Mouse (Mus musculus): Measurements from ENCODE around the gene Gm20852. TPM values are rescaled to one million over a fixed set of nuclear protein-coding genes. Genes with fewer than 3 reads are reported as not detected.
"Not testable (repeated sequence)": the region's sequence is repeated elsewhere in the genome, so short reads cannot be mapped to it uniquely, and the experiment has no call there.

Gm20852 gene
- polyA plus RNA-seq (2012; ENCODE audit: insufficient read depth, insufficient read length, missing spikeins) = not detected in 2 replicates

DNA sequence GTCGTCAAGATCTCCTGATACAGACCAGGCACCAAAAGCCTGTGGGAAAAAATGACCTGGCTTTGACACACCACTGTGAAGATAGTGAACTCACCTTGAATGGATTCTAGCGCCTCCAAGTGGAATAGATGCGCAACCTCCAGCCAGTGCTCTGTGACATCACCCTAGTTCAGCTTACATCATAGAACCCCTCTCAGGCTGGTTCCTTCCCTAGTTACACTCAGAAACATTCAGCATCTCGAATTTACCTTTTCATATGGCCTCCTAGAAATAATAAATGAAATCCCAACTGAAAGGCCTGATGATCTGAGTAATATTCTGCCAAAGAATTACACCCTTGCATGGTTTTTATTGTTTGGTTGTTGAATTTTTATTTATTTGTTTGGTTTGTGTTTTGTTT, at the start of gene Gm20852:
Gm20852 (minus strand) TSS at position 101 of the 400 bp plus-strand sequence.
- H3K4me1 ChIP-seq (ENCODE audit: control insufficient read depth, insufficient read depth, insufficient read length, low read length) = not testable (repeated sequence)

More for the DNA sequence above, at the start of gene Gm20852:
- H3K27ac ChIP-seq (replicated peaks; ENCODE audit: low read depth, low read length); H3K4me3 ChIP-seq (ENCODE audit: insufficient read depth, low read depth, low read length): not testable (repeated sequence)

Measured in brown adipose tissue, adult 24 weeks (tissue).